Mouse (Mus musculus): ENCODE measurements at regions not wholly inside any gene's neighbourhood (a gene's known extent, or its start where the extent isn't known, plus 50 kb on each side); places are given as distances from the start of the nearest gene placed in this dataset.
"Not testable (repeated sequence)": the region's sequence is repeated elsewhere in the genome, so short reads cannot be mapped to it uniquely, and the experiment has no call there.

GRCm38 (mm10) chr4:131443518-131443917 lies 394.6 kb downstream of the Ptpru start:
- no peak overlapping the region for H3K9ac ChIP-seq (ENCODE audit: low read length)
- H3K9me3 ChIP-seq (ENCODE audit: control insufficient read depth, low read length) = no peaks in the 10 kb centered on the region
- no peak overlapping the region for H3K4me2 ChIP-seq
- H3K27ac ChIP-seq (ENCODE audit: low read depth, low read length) = no peak overlapping the region
- DNase-seq (ENCODE audit: low spot score, missing footprints) (no peak), ATAC-seq (ENCODE audit: low FRiP score) (no peak)
- H3K27me3 ChIP-seq (ENCODE audit: control insufficient read depth, insufficient read depth, low read length) = no peaks in the 10 kb centered on the region
- 67% methylated on average over 2 of the region's 2 CpGs for WGBS
- H3K36me3 ChIP-seq (ENCODE audit: control insufficient read depth, insufficient read depth, low read length) = no peaks in the 10 kb centered on the region
- no peak overlapping the region for H3K4me3 ChIP-seq (ENCODE audit: low read depth, low read length)
- H3K4me1 ChIP-seq (ENCODE audit: control insufficient read depth, insufficient read depth, low read length) = no peaks in the 10 kb centered on the region

- not testable (repeated sequence) for H3K36me3 ChIP-seq (ENCODE audit: control insufficient read depth, insufficient read depth, low read length); ATAC-seq (ENCODE audit: low FRiP score); H3K4me3 ChIP-seq (ENCODE audit: low read depth, low read length); H3K4me2 ChIP-seq; DNase-seq (ENCODE audit: low spot score, missing footprints); H3K4me1 ChIP-seq (ENCODE audit: control insufficient read depth, insufficient read depth, low read length); H3K9me3 ChIP-seq (ENCODE audit: control insufficient read depth, low read length); H3K27me3 ChIP-seq (ENCODE audit: control insufficient read depth, insufficient read depth, low read length); H3K27ac ChIP-seq (ENCODE audit: low read depth, low read length); H3K9ac ChIP-seq (ENCODE audit: low read length)
- 85% methylated on average over 1 of the region's 1 CpGs for WGBS
Observed at GRCm38 (mm10) chr4:131450296-131450695, 387.8 kb downstream of the Ptpru start.

DNA sequence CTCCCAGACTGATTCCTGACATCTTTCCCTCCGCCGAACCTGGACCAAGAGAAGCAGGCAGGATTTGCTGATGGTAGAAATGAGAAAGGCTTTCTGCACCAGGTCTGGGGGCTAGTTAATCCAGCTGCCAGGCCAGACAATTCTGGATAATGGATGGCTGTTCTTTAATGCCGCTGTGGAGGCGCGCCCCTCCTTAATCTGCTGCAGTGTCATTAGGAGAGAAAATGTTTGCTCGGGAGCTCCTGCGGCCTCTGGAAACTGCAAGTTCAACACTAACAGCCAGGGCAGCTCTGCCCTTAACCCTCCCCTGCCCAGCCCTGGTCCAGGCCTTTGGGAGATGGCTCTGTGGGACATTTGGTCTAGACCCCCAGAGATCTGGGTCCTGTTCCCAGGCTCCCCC lies 380.5 kb downstream of the Ptpru start:
- ATAC-seq (ENCODE audit: low FRiP score) = no peak
- Histone ChIP-seq H3K4me3 (ENCODE audit: low read depth, low read length) (no peak overlapping the region), H3K4me2 (no peak overlapping the region), H3K36me3 (ENCODE audit: control insufficient read depth, insufficient read depth, low read length) (no peaks in the 10 kb centered on the region), H3K9me3 (ENCODE audit: control insufficient read depth, low read length) (no peaks in the 10 kb centered on the region), H3K27me3 (ENCODE audit: control insufficient read depth, insufficient read depth, low read length) (no peaks in the 10 kb centered on the region), H3K27ac (ENCODE audit: low read depth, low read length) (no peak overlapping the region), H3K4me1 (ENCODE audit: control insufficient read depth, insufficient read depth, low read length) (no peaks in the 10 kb centered on the region; the same call in 1 of the 2 replicates), H3K9ac (ENCODE audit: low read length) (no peak overlapping the region)
- 43% methylated on average over 7 of the region's 7 CpGs for WGBS
- DNase-seq (ENCODE audit: low spot score, missing footprints) = peak; percentile 77

- no peaks in the 10 kb centered on the region for H3K9me3 ChIP-seq (ENCODE audit: control insufficient read depth, low read length)
- H3K36me3 ChIP-seq (ENCODE audit: control insufficient read depth, insufficient read depth, low read length) = no peaks in the 10 kb centered on the region
- no peaks in the 10 kb centered on the region; the same call in 1 of the 2 replicates for H3K4me1 ChIP-seq (ENCODE audit: control insufficient read depth, insufficient read depth, low read length)
- H3K9ac ChIP-seq (ENCODE audit: low read length) = no peak overlapping the region
- DNase-seq (ENCODE audit: low spot score, missing footprints) = peak; percentile 17
- ATAC-seq (ENCODE audit: low FRiP score) = no peak
- H3K27ac ChIP-seq (ENCODE audit: low read depth, low read length) = no peak overlapping the region
- no peak overlapping the region for H3K4me3 ChIP-seq (ENCODE audit: low read depth, low read length)
- H3K4me2 ChIP-seq = no peak overlapping the region
- WGBS = 77% methylated on average over 5 of the region's 5 CpGs
- no peaks in the 10 kb centered on the region for H3K27me3 ChIP-seq (ENCODE audit: control insufficient read depth, insufficient read depth, low read length)
Observed at GRCm38 (mm10) chr4:131459746-131460145, 378.3 kb downstream of the Ptpru start.

GRCm38 (mm10) chr4:131461312-131461711 lies 376.8 kb downstream of the Ptpru start:
- Histone ChIP-seq H3K4me1 (ENCODE audit: control insufficient read depth, insufficient read depth, low read length) (no peaks in the 10 kb centered on the region; the same call in 1 of the 2 replicates), H3K4me3 (ENCODE audit: low read depth, low read length) (no peak overlapping the region), H3K27ac (ENCODE audit: low read depth, low read length) (no peak overlapping the region), H3K9me3 (ENCODE audit: control insufficient read depth, low read length) (peaks cover 5% of the 10 kb centered on the region; the same call in 1 of the 2 replicates), H3K27me3 (ENCODE audit: control insufficient read depth, insufficient read depth, low read length) (no peaks in the 10 kb centered on the region), H3K36me3 (ENCODE audit: control insufficient read depth, insufficient read depth, low read length) (no peaks in the 10 kb centered on the region), H3K4me2 (no peak overlapping the region), H3K9ac (ENCODE audit: low read length) (no peak overlapping the region)
- ATAC-seq (ENCODE audit: low FRiP score) = no peak
- peak; percentile 59 for DNase-seq (ENCODE audit: low spot score, missing footprints)
- WGBS = 54% methylated on average over 4 of the region's 4 CpGs

DNA sequence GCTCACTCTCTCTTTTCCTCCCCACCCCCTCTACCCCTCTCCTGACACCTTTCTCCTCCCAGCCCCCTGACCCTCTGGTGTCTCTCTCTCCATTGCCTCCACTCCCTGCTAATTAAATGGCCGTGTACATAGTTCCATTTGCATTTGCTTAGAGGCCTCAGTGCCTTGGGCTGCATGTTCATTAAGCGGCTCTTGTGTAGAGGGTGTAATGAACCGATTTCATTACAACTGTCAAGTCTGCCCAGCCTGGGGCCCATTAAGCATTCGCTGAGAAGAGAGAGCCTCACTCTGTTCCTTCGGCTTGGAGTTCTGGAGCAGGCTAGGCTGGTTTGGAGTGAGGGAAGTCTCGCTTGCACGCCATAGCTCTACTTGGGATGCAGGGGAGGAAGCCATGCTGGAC lies 376.4 kb downstream of the Ptpru start:
- no peak overlapping the region for H3K27ac ChIP-seq (ENCODE audit: low read depth, low read length)
- no peaks in the 10 kb centered on the region for H3K27me3 ChIP-seq (ENCODE audit: control insufficient read depth, insufficient read depth, low read length)
- H3K9ac ChIP-seq (ENCODE audit: low read length) = no peak overlapping the region
- H3K9me3 ChIP-seq (ENCODE audit: control insufficient read depth, low read length) = peaks cover 5% of the 10 kb centered on the region; the same call in 1 of the 2 replicates
- DNase-seq (ENCODE audit: low spot score, missing footprints) = no peak
- H3K36me3 ChIP-seq (ENCODE audit: control insufficient read depth, insufficient read depth, low read length) = no peaks in the 10 kb centered on the region
- no peak overlapping the region for H3K4me2 ChIP-seq
- H3K4me1 ChIP-seq (ENCODE audit: control insufficient read depth, insufficient read depth, low read length) = no peaks in the 10 kb centered on the region; the same call in 1 of the 2 replicates
- WGBS = 63% methylated on average over 7 of the region's 7 CpGs
- no peak overlapping the region for H3K4me3 ChIP-seq (ENCODE audit: low read depth, low read length)
- ATAC-seq (ENCODE audit: low FRiP score) = no peak

GRCm38 (mm10) chr4:131475023-131475422 lies 363.1 kb downstream of the Ptpru start:
- DNase-seq (ENCODE audit: low spot score, missing footprints) (no peak), ATAC-seq (ENCODE audit: low FRiP score) (no peak)
- WGBS = 85% methylated on average over 6 of the region's 6 CpGs
- Histone ChIP-seq H3K9ac (ENCODE audit: low read length) (no peak overlapping the region), H3K36me3 (ENCODE audit: control insufficient read depth, insufficient read depth, low read length) (no peaks in the 10 kb centered on the region), H3K4me2 (no peak overlapping the region), H3K9me3 (ENCODE audit: control insufficient read depth, low read length) (no peaks in the 10 kb centered on the region), H3K27ac (ENCODE audit: low read depth, low read length) (no peak overlapping the region), H3K4me1 (ENCODE audit: control insufficient read depth, insufficient read depth, low read length) (no peaks in the 10 kb centered on the region), H3K27me3 (ENCODE audit: control insufficient read depth, insufficient read depth, low read length) (no peaks in the 10 kb centered on the region), H3K4me3 (ENCODE audit: low read depth, low read length) (no peak overlapping the region)

DNA sequence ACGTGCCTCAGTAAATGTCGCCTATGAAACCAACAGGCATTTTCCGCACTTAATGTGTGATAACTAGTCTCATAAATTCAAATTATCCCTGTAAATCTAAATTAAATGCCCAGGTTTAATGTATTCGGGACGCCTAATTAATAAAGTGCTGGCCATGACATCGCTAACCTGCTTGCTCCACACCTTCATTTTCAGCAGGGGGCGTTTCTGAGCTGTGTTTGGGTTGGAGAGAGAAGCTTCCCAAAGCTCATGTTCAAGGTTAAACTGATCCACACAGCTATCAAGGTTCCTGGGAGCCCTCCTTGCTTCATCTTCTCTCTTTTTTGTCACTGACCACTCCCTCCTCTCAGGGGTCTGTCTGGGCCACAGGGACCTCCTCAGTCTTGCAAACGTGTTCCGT lies 359.2 kb downstream of the Ptpru start:
- Histone ChIP-seq H3K4me2 (no peak overlapping the region), H3K27ac (ENCODE audit: low read depth, low read length) (no peak overlapping the region), H3K4me3 (ENCODE audit: low read depth, low read length) (no peak overlapping the region), H3K36me3 (ENCODE audit: control insufficient read depth, insufficient read depth, low read length) (no peaks in the 10 kb centered on the region), H3K9me3 (ENCODE audit: control insufficient read depth, low read length) (no peaks in the 10 kb centered on the region), H3K9ac (ENCODE audit: low read length) (no peak overlapping the region), H3K4me1 (ENCODE audit: control insufficient read depth, insufficient read depth, low read length) (no peaks in the 10 kb centered on the region), H3K27me3 (ENCODE audit: control insufficient read depth, insufficient read depth, low read length) (no peaks in the 10 kb centered on the region)
- 72% methylated on average over 9 of the region's 9 CpGs for WGBS
- DNase-seq (ENCODE audit: low spot score, missing footprints) = no peak
- ATAC-seq (ENCODE audit: low FRiP score) = no peak

GRCm38 (mm10) chr4:131483958-131484605 lies 354.0 kb downstream of the Ptpru start:
- Histone ChIP-seq H3K4me3 (ENCODE audit: low read depth, low read length) (no peak overlapping the region), H3K4me1 (ENCODE audit: control insufficient read depth, insufficient read depth, low read length) (no peaks in the 10 kb centered on the region), H3K36me3 (ENCODE audit: control insufficient read depth, insufficient read depth, low read length) (no peaks in the 10 kb centered on the region), H3K27ac (ENCODE audit: low read depth, low read length) (0 out of 2 replicates have a peak overlapping the region, but pooled peaks have one; percentile 3), H3K27me3 (ENCODE audit: control insufficient read depth, insufficient read depth, low read length) (no peaks in the 10 kb centered on the region), H3K4me2 (no peak overlapping the region), H3K9ac (ENCODE audit: low read length) (no peak overlapping the region), H3K9me3 (ENCODE audit: control insufficient read depth, low read length) (no peaks in the 10 kb centered on the region)
- WGBS = 58% methylated on average over 15 of the region's 15 CpGs
- DNase-seq (ENCODE audit: low spot score, missing footprints) = no peak
- peak; percentile 38; the same call in 1 of the 2 replicates for ATAC-seq (ENCODE audit: low FRiP score)
